Mouse (Mus musculus) T-helper 17 cell (primary cell): ENCODE data around the gene Zfp106.

Experiments
- in situ Hi-C, 2 experiments: fragments of 300-600 bp; cut with MboI, MseI; formaldehyde crosslinking; loops; 1 replicate in 1 of 2; 2 replicates in 1 of 2; pipeline ENCODE4 v1.15.1; 2025; ENCODE audit warnings: high pct_unique_total_duplicates in 2 of 2

The Zfp106 gene

DNA sequence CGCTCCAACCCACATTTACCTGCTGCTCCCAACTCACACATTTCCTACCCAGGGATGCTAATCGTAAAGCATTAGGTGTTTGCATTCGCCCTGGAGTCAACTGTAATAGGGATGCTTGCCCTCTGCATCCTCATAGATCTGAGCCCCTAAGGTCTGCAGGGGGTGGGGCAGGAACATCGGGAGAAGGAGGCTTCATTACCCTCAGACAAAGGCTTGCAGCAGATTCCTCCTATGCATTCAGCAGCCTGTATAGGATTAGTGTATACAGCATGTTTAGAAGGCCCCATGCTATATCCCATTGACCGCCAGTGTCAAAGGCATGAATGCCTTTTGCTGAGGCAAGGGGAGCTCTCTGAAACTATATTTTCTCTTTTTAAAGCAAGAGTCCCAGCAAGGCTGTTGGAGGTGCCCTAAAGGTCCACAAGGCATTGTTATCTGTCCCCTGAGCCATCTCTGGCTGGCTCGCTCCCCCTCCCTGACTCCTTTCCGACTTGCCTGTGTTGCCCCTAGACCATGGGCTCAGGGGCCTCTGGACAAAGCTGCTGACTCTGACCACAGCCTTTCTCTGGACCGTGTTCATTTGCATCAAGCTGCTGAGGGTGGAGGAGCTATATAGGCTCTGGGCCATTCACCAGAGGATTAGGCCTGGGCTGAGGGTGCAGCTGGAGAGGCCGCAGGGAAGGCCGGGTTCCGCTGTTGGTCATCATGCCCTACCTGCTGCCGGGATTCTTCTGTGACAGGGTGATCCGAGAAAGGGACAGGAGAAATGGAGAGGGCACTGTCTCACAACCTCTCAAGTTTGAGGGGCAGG is 87.2 kb downstream of the Zfp106 start:
- in situ Hi-C loops, result no loop called here

DNA sequence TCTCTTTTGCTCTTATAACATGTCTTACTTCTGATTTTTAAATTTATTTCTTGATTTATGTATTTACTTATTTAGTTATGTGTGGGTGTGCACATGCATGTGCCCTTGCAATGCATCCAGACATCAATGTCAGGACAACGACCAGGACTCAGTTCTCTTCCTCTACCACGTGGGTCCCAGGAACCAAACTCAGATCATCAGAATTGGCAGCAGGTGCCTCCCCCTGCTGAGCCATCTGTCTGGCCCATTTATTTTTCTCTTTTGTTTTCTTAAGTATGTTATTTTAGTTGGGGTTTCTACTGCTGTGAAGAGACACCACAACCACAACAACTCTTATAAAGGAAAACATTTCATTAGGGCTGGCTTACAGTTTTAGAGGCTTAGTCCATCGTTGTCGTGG is 92.8 kb downstream of the Zfp106 start:
- in situ Hi-C loops, result no loop called here

DNA sequence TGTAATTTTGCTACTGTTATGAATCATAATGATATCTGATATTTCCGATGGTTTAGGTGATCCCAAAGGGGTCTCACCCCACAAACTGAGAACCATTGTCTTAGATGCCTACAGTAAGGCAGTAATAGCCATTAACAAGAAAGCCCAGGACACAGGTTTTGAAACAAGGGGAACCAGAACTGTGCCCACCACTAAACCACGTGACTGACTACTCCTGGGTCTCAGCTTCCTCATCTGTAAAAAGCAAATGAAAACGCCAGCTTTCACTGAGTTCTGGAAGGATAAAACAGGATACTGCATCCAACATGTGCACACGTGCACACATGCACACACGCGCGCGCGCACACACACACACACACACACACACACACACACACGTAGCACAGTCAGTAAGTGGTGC is 93.9 kb downstream of the Zfp106 start:
- in situ Hi-C loops, result loop anchor here in 1 of 2 experiments (10.0 kb wide), 2 partner anchors 625 to 1235 kb away; no protein-coding TSS in a partner anchor

DNA sequence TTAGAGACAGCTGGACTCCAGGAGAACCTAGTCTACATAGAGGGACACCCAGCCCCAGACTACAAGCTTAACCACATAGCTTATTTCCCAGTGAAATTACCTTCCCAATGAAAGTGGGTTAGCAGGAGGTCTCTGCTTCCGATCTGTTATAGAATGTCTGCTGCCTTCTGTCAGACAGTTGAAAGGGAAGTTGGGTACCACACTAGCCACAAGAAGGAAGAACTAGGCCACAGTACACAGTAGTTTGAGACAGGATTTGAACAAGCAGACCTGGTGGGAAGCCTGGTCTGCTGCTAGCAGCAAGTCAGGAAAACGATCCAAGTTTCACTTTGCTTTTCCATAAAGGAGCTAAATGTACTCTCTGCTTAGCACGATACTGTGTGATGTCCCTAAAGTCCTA is 94.4 kb downstream of the Zfp106 start:
- in situ Hi-C loops, result loop anchor here in 1 of 2 experiments (10.0 kb wide), 2 partner anchors 626 to 1236 kb away; no protein-coding TSS in a partner anchor

DNA sequence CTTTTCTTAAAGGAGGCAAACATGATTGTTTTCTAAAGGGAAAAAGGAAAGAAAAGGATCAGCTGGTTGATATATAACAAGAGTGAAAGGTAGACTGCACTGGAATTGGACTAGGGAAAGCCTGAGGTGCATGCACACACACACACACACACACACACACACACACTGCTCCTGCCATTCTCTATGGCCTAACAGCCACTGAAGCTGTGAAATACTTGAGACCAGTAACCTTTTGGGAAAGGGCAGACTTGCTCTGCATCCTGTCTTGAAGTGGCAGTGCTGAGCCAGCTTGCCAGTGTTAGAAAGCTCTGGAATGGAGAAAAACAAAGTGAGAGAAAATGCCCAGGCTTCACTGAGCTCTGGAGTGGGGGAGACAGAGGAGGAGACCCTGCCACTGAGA is 95.6 kb downstream of the Zfp106 start:
- in situ Hi-C loops, result loop anchor here in 1 of 2 experiments (10.0 kb wide), 2 partner anchors 627 to 1237 kb away; no protein-coding TSS in a partner anchor

DNA sequence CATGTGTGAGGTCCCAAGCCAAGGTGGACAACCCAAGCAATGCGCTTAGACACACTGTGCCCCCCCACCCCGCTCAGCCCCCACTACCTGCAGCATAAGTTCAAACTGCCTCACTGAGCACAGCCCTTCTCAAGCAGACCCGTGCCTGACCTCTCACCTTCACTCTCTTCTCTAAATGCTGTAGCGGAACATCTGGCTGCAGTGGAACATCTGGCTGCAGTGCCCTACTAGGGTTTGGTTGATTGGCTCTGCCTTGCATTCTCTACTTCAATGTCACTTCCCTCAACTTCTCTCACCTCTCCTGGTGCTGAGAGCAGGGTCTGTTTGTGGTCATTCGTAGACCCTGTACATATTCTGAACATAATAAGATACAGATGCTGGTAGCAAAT is 98.3 kb downstream of the Zfp106 start:
- in situ Hi-C loops, result loop anchor here in 1 of 2 experiments (10.0 kb wide), 2 partner anchors 629 to 1239 kb away; no protein-coding TSS in a partner anchor

DNA sequence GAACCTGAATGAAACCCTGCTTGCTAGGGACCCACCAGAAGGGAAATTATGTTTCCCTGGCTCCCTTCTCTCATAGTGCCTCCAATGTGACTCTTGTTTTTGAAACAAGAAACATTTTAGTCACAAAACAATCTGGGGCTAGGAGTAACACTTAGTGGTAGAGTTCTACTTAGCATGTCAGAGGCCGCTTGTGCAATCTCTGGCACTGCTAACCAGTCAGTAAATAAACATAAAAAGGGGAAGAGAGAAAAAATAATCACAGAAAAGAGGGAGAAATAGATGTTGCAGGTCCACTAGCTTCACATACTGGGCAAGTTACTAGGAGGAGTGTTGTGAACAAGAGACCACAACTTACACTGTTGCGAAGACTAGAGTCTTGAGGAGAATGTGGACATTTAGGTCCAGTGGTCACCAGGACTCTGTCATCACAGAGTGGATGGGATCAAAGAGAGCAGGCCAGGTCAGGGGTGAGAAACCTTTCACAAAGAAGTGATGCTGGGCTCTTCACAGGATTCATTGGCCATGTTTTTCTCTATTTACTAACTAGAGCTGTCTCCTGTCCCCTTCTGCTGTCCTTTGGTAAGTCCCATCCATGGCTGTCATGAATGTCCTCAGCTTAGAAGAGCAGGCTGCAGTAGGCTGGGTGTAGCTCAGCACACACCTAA is 98.8 kb downstream of the Zfp106 start:
- in situ Hi-C loops, result loop anchor here in 1 of 2 experiments (10.0 kb wide), 2 partner anchors 630 to 1240 kb away; no protein-coding TSS in a partner anchor

DNA sequence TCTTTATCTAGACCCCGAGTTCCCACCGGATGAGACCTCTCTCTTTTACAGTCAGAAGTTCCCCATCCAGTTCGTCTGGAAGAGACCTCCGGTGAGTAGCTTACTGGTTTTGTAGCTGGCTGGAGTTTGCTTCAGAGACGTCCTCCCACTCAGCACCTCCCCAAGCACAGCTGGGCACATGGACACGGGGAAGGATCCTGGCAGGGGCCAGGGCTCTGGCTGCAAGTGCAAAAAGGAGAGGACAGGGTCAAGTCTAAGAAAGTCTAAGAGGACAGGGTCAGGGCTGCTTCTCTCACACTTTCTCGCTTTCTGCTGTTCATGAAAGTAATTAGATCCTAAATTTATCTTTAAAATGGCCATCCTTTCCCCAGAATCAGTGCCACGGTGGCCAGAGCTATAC is 99.6 kb downstream of the Zfp106 start:
- in situ Hi-C loops, result loop anchor here in 1 of 2 experiments (10.0 kb wide), 2 partner anchors 631 to 1241 kb away; no protein-coding TSS in a partner anchor

DNA sequence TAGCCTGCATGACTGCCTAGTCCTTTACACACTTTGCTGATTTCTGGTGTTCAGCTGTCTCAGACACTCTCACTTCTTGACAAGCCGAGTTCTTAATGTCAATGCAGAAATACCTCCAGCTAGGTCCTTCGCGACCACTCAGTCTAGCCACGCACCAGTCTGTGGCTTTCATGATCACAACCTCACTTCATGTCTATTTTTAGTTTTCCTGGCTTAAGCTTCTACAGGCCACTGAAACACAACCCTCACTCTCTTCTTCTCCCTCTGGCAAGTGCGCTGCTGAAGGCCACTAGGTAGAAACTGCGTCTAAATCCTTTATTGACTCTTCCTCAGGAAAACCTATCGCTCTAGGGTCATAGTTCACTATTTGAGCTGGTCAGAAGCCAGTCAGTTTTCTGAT is 100.3 kb downstream of the Zfp106 start:
- in situ Hi-C loops, result loop anchor here in 1 of 2 experiments (10.0 kb wide), 2 partner anchors 631 to 1241 kb away; no protein-coding TSS in a partner anchor

DNA sequence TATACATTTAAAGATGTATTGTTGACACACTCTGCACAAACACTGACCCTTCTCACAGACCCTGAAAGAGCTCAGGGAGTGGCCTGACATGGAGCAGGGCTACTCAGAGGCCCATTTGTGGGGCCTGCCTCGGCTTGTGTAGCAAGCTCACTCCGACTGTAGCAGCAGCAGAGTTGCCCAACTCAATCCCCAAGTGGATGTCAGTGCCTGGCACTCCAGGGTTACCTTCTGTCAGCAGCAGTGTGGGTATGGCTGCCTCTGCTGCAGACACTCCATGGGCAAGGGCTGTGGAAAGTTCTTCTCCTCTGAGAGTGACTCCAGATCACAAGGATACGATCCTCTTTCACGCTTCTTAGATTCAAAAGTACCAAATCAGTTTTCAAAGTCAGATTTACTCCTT is 103.4 kb downstream of the Zfp106 start:
- in situ Hi-C loops, result loop anchor here in 1 of 2 experiments (10.0 kb wide), 2 partner anchors 635 to 1245 kb away; no protein-coding TSS in a partner anchor
